Comparison of ENCODE assay signal across 8 mouse cellular contexts in the genomic region with DNA sequence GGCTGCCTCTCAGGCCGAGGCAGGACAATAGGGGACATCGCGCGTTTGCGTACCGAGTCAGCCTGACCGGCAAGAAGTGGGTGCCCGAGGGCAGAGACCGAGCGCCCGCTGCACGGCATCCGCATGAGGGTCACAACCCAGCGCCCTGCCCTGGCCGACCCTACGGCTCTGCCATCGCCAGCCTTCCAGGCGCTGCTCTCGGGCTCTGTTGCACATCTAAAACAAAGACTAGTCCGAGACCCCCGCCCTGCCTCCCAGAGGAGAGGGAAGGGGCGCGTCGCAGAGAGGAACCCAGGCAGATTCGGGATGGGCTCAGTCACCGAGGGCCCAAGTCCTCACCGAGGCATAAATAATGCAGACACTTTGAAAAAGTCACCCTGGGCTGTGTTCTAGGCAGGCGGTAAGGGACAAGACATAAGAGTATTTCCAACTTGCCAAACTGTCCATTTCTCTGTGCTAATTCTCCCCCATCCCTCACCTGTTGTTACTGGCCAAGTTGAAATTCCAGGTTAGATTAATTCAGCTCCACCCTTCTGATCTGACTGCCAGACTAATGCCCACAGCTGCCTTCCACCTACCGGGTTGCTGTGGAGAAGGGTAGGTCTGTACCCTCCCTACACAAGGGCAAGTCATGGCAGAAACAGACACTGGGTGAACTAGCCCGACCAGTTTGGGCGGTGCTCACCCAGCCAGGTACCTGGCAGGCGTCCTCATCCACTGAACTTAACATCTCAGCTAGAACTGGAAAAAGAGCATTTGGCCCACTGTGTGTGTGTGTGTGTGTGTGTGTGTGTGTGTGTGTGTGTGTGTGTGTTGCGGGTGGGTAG. TPM values are rescaled to one million over a fixed set of nuclear protein-coding genes. Genes with fewer than 3 reads are reported as not detected.
DNase-seq lines count a peak whose midpoint lies in the region; ATAC-seq and TF ChIP-seq lines count a peak whose summit lies in the region.

No protein-coding gene starts in this region.

- no peaks in the 10 kb centered on the region for H3K27me3 ChIP-seq in spleen, adult 2 months (ENCODE audit: control insufficient read depth, insufficient read depth, low read length)
- H3K27me3 ChIP-seq in forebrain, embryonic 12.5 days: peaks cover 10% of the 10 kb centered on the region; the same call in 1 of the 2 replicates

- TF ChIP-seq CTCF in spleen, adult 2 months (IDR thresholded peaks at IDR 0.05; ENCODE audit: extremely low read depth, insufficient read depth, insufficient read length, insufficient replicate concordance): no peak

- H3K9ac ChIP-seq in forebrain, embryonic 12.5 days: peak overlapping the region; percentile 95

- H3K4me3 ChIP-seq in spleen, adult 2 months (ENCODE audit: extremely low read depth, insufficient read depth, insufficient read length): peak overlapping the region; percentile 83
- peak overlapping the region; percentile 92 for H3K4me3 ChIP-seq in forebrain, embryonic 12.5 days (replicated peaks)

- no peaks in the 10 kb centered on the region for H3K9me3 ChIP-seq in forebrain, embryonic 12.5 days

- H3K27ac ChIP-seq in spleen, adult 2 months (ENCODE audit: insufficient read depth, low read length): peak overlapping the region; percentile 92
- peak overlapping the region; percentile 97 for H3K27ac ChIP-seq in forebrain, embryonic 12.5 days

- DNase-seq in spleen, adult 2 months (ENCODE audit: low read depth in 1 of 2, low spot score in 2 of 2): no peak
- no peak for DNase-seq in spleen, postnatal 10 days (ENCODE audit: low spot score in 2 of 2)
- DNase-seq in kidney, postnatal 14 days: peak; percentile 82
- no peak for DNase-seq in layer of hippocampus, postnatal 36 days
- DNase-seq in cerebellum, postnatal 25 days: no peak
- DNase-seq in layer of hippocampus, adult 9-10 months (ENCODE audit: low spot score): no peak

- no peak for ATAC-seq in forebrain, embryonic 12.5 days (ENCODE audit: low FRiP score)
- ATAC-seq in megakaryocyte-erythroid progenitor cell, adult 5-6 weeks (replicated peaks; ENCODE audit: low FRiP score, low TSS enrichment, poor library complexity, severe bottlenecking): peak; percentile 25; the same call in 1 of the 2 replicates

- H3K4me2 ChIP-seq in forebrain, embryonic 12.5 days: peak overlapping the region; percentile 90

- WGBS in spleen, adult 2 months: 12% methylated on average over 33 of the region's 33 CpGs
- 3% methylated on average over 33 of the region's 33 CpGs for WGBS in forebrain, embryonic 12.5 days

- H3K36me3 ChIP-seq in spleen, adult 2 months (ENCODE audit: control insufficient read depth, insufficient read depth, low read length): no peaks in the 10 kb centered on the region
- no peaks in the 10 kb centered on the region for H3K36me3 ChIP-seq in forebrain, embryonic 12.5 days (replicated peaks)

- H3K4me1 ChIP-seq in spleen, adult 2 months (ENCODE audit: control insufficient read depth, insufficient read depth, insufficient read length): peaks cover 25% of the 10 kb centered on the region
- peaks cover 48% of the 10 kb centered on the region for H3K4me1 ChIP-seq in forebrain, embryonic 12.5 days

- no peak for TF ChIP-seq POLR2A in spleen, adult 2 months (IDR thresholded peaks at IDR 0.05; ENCODE audit: low read depth, low read length)

RNA-seq across cellular contexts. Expression of gene Tet3, which starts 1.7 kb away (rescaled TPM):
- polyA plus RNA-seq in spleen, adult 2 months (2012; rRNA removed): 21.1 and 22.9 TPM in 2 replicates
- 62.7 and 74.3 TPM in 2 replicates for polyA plus RNA-seq in forebrain, embryonic 12.5 days (2016; fragmentation: Nextera tagmentation; extraction: Ambion mirVana)
- total RNA-seq in megakaryocyte-erythroid progenitor cell, adult 5-6 weeks (2014; fragmentation: Nextera tagmentation): 46.9 and 55.9 TPM in 2 replicates
- total RNA-seq in megakaryocyte-erythroid progenitor cell, adult 5-6 weeks (2017): 12.6 and 13.5 TPM in 2 replicates
- total RNA-seq in layer of hippocampus, postnatal 36 days (2021): 10 to 100 TPM; 58.9 to 67.8 TPM

RNA-seq across cellular contexts. Expression of gene Dguok, which starts 49.6 kb away (rescaled TPM):
- polyA plus RNA-seq in spleen, adult 2 months (2012; rRNA removed): 41.8 and 44.9 TPM in 2 replicates
- polyA plus RNA-seq in forebrain, embryonic 12.5 days (2016; fragmentation: Nextera tagmentation; extraction: Ambion mirVana): 56.3 and 64.7 TPM in 2 replicates
- total RNA-seq in megakaryocyte-erythroid progenitor cell, adult 5-6 weeks (2014; fragmentation: Nextera tagmentation): 53.6 and 64.2 TPM in 2 replicates
- total RNA-seq in megakaryocyte-erythroid progenitor cell, adult 5-6 weeks (2017): 35.7 and 37.9 TPM in 2 replicates
- total RNA-seq in layer of hippocampus, postnatal 36 days (2021): 10 to 100 TPM; 32.7 to 41.9 TPM
